Mouse (Mus musculus) C2C12 (cell line): ENCODE measurements around the gene Sorbs1.

Experiments
- CTCF ChIP-seq: IDR thresholded peaks from one replicate; pipeline ENCODE4 v1.5.1; 2011; ENCODE audit not compliant: control insufficient read depth, insufficient read depth, insufficient read length
- MAX ChIP-seq: IDR thresholded peaks from one replicate; pipeline ENCODE4 v1.6.1; 2011; ENCODE audit warnings: mild to moderate bottlenecking, control low read depth

DNA sequence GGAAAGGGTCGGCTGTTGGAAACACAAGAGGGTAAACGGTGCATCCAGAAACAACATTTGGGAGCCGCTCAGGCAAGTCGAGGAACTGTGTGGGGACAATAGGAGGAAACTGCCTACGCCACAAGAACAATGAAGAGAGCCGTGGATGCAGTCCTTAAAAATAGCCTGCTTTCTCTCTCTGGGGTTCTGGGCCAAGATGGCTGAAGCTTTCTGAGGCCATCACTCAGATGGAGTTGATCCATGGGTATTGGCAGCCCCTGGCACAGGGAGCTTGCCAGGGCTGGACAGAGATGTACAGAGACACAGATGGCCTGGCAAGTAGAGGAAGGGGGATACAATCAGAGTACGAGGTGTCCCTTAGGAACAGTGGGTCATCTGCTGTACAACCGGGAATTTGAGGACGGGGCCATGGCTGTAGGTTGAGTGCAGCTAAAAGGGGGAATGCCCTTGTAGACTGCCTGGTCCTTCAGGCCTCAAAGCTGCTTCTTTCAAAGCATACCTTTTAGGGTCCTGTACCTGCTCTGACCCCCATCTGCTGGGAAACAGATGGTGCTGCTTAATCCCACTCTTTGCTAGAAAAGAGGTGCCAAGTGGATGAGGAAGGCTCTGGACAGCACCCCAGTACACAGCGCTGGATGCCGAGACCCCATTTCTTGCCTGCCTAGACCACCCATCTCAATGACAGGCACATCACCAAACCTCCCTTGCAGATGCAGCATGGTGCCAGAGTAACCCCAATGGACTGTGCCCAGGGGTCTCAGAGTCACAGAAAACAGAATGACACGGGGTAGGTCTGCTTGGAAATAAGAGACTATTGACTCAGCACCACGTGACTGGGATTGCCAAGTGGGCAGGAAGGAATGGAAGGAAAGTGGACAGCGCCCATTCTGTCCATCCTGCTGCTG is 117.6 kb downstream of the Sorbs1 start:
- TF ChIP-seq CTCF (no peak), MAX (no peak)
